Mouse (Mus musculus): ENCODE results near the gene Trp53tg5. TPM values are rescaled to one million over a fixed set of nuclear protein-coding genes. Genes with fewer than 3 reads are reported as not detected.

Trp53tg5 gene
- total and polyA plus RNA-seq, 2 experiments from 2014 or later = not detected

DNA sequence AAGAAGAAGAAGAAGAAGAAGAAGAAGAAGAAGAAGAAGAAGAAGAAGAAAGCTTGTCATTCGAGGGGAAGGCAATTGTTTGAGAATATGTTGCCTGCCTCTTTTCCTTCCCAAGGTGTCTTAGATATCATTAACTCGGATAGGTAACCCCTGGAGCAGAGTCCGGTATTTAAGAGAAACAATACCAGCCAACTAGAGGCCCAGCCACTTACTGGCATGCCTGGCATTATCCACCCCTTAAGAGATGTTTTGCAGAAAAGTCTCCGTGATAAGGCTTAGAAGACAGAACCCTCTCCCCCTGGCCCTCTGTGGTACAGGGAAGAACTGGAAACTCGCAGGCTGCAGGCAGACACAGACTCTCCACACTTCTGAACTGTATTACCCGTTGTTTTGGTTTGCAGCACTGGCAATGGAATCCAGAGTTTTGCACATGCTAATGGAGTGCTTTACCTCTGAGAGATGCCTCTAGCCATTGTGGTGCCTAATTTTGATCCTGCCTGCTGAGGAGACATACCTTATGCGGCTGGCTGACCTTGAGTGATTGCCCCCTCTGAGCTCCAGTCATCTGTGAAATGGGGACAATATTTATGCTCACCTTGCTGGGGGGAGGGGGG lies 19.5 kb downstream of the Trp53tg5 start:
- DNase-seq (ENCODE audit: low spot score) (no peak), ATAC-seq (no peak)
- no peaks in the 10 kb centered on the region for H3K27me3 ChIP-seq (ENCODE audit: insufficient read depth, low read length)
- H3K27ac ChIP-seq = no peak overlapping the region
- no peaks in the 10 kb centered on the region for H3K9me3 ChIP-seq (ENCODE audit: low read length)
- no peaks in the 10 kb centered on the region; the same call in 1 of the 2 replicates for H3K4me1 ChIP-seq (ENCODE audit: insufficient read depth, low read length)
- no peak for TF ChIP-seq CTCF (IDR thresholded peaks at IDR 0.05; ENCODE audit: low read depth)
- H3K9ac ChIP-seq (replicated peaks; ENCODE audit: low read length) = no peak overlapping the region
- no peak overlapping the region for H3K4me2 ChIP-seq (ENCODE audit: low read depth, low read length)
- WGBS = 67% methylated on average over 7 of the region's 7 CpGs
- H3K4me3 ChIP-seq (ENCODE audit: low read length) = no peak overlapping the region
- H3K36me3 ChIP-seq (ENCODE audit: insufficient read depth, low read length) = no peaks in the 10 kb centered on the region

DNA sequence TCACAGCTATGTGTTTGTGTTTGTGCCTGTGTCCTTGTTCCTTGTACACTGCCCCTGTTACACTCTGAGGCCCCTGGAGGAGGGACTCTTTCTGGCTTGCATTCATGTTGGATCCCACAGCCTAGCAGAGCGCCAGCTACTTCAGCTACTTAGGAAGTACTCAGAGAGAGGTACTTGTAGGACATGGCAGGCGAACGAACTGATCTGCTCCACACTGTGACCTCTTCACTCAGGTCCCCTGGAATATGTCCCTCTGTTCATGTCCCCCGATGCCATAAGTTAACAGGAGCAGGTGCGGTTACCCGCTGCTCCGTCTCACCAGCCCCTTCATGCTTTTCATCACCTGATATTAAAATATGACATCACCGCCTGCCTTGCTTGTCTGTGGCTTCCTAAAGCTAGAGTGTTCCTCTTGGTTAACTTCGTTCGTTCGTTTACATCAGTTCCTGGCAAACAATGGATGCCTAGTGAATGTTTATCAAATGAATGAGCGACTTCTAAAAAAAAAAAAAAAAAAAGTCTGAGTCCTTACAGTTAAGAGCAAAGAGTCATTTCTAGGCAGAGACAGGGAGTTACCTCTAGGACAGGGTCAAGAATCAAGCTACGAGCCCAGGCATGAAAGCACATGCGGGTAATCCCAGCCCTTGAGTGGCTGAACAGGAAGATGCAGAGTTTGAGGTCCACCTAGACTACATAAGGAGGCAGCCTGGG lies 20.3 kb downstream of the Trp53tg5 start:
- no peak overlapping the region for H3K4me3 ChIP-seq (ENCODE audit: low read length)
- H3K9me3 ChIP-seq (ENCODE audit: low read length) = no peaks in the 10 kb centered on the region
- ATAC-seq (no peak), DNase-seq (ENCODE audit: low spot score) (no peak)
- no peak overlapping the region for H3K4me2 ChIP-seq (ENCODE audit: low read depth, low read length)
- 79% methylated on average over 14 of the region's 14 CpGs for WGBS
- no peak overlapping the region for H3K27ac ChIP-seq
- H3K36me3 ChIP-seq (ENCODE audit: insufficient read depth, low read length) = no peaks in the 10 kb centered on the region
- TF ChIP-seq CTCF (IDR thresholded peaks at IDR 0.05; ENCODE audit: low read depth) = no peak
- no peaks in the 10 kb centered on the region for H3K27me3 ChIP-seq (ENCODE audit: insufficient read depth, low read length)
- no peaks in the 10 kb centered on the region; the same call in 1 of the 2 replicates for H3K4me1 ChIP-seq (ENCODE audit: insufficient read depth, low read length)
- H3K9ac ChIP-seq (replicated peaks; ENCODE audit: low read length) = no peak overlapping the region

DNA sequence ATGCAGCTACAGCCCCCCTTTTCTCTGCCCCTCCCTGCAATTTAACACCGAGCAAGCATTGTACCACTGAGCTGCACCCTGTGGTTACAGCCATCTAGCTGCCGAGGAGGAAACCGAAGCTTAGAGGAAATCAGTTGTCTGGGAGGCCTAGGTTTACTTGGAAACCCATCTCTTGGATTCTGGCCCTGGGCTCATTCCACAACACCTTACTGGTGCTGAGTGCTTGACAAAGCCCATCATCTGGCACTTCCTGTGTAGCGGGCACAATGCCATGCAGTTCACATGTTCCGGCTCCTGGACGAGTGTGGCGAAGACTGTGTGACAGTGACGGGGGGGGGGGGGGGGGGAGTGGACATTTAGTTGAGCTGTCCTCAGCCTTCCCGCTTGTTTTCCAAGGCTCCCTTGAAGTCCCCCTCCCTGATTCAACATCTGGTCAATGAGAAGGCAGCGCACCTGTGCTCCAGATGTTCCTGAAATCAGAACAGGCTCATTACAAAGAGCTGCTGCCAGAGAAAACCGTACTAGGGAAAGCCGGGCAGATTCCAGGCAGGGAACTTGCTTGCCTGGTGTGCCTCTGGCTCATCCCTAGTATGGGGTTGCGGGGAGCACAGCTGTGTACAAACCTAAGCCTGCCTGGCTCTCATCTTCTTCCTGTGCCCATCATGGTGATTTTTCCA lies 21.4 kb downstream of the Trp53tg5 start:
- 42% methylated on average over 13 of the region's 13 CpGs for whole genome bisulfite sequencing
- no peak for TF ChIP-seq CTCF (IDR thresholded peaks at IDR 0.05; ENCODE audit: low read depth)
- ATAC-seq = no peak

DNA sequence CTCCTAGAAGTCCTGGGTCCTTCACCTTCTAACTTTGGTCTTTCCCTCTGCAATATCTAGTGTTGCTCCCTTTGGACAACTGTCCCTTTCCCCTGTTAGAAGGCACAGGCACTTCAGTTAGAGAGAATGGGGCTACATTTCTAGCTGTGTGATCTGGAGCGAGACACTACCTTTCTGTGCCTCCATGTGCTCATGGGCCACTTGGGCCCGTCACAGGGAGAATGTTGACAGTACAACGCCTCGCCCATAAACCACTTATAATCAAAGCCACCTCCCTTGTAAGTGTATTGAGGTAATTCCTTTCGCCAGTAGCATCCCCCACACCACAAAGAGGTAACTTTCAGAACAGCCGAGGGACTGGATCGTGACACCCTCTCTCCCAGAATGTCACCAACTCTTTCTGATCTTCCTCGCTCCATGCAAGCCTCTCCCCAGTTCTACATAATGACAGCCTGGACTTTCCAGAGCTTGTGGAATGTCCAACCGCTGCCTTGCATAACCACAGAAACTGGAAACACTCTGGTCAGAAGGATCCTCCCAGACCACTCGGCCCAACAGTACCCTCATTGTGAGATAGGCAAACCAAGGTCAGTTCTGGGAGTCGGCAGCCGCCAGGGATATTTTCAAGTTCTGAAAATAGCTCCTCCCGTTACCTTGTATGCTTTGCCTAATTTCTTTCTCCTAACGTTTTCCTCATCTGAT lies 24.0 kb downstream of the Trp53tg5 start:
- H3K27me3 ChIP-seq (ENCODE audit: insufficient read depth, low read length) = no peaks in the 10 kb centered on the region
- whole genome bisulfite sequencing = 92% methylated on average over 14 of the region's 14 CpGs
- H3K4me3 ChIP-seq (ENCODE audit: low read length) = no peak overlapping the region
- H3K4me1 ChIP-seq (ENCODE audit: insufficient read depth, low read length) = no peaks in the 10 kb centered on the region
- ATAC-seq (no peak), DNase-seq (ENCODE audit: low spot score) (no peak)
- no peak for TF ChIP-seq CTCF (IDR thresholded peaks at IDR 0.05; ENCODE audit: low read depth)
- no peaks in the 10 kb centered on the region for H3K9me3 ChIP-seq (ENCODE audit: low read length)
- no peaks in the 10 kb centered on the region for H3K36me3 ChIP-seq (ENCODE audit: insufficient read depth, low read length)
- no peak overlapping the region for H3K9ac ChIP-seq (replicated peaks; ENCODE audit: low read length)
- no peak overlapping the region for H3K27ac ChIP-seq
- H3K4me2 ChIP-seq (ENCODE audit: low read depth, low read length) = no peak overlapping the region

More for the DNA sequence above, 21.4 kb downstream of the Trp53tg5 start:
- no peak overlapping the region for H3K27ac ChIP-seq
- H3K9ac ChIP-seq (replicated peaks; ENCODE audit: low read length) = no peak overlapping the region
- no peak overlapping the region for H3K4me3 ChIP-seq (ENCODE audit: low read length)
- H3K4me2 ChIP-seq (ENCODE audit: low read depth, low read length) = no peak overlapping the region
- H3K36me3 ChIP-seq (ENCODE audit: insufficient read depth, low read length) = no peaks in the 10 kb centered on the region
- no peaks in the 10 kb centered on the region for H3K9me3 ChIP-seq (ENCODE audit: low read length)
- no peaks in the 10 kb centered on the region; the same call in 1 of the 2 replicates for H3K4me1 ChIP-seq (ENCODE audit: insufficient read depth, low read length)
- no peaks in the 10 kb centered on the region for H3K27me3 ChIP-seq (ENCODE audit: insufficient read depth, low read length)
- DNase-seq (ENCODE audit: low spot score) = no peak

DNA sequence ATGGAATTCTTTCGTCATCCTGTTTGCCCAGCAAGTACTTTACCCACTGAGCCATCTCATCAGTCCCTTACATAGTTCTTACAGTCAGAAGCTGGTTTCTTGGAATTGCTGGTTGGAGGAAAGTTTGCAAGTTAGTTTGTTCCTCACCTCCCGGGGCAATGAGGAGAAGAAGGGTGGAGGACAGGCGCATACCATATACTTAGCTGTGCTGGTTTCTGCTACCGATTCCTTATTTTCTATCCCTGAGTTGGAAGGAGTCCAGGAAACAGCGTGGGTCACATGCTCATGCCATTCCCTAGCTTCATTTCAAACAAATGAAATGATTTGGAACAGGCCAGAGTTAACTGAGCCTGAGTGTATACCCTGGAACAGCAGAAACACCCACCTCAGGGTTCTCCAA lies 24.6 kb downstream of the Trp53tg5 start:
- H3K4me2 ChIP-seq (ENCODE audit: low read depth, low read length) = no peak overlapping the region
- no peaks in the 10 kb centered on the region for H3K4me1 ChIP-seq (ENCODE audit: insufficient read depth, low read length)
- H3K9ac ChIP-seq (replicated peaks; ENCODE audit: low read length) = no peak overlapping the region
- 78% methylated on average over 5 of the region's 5 CpGs for WGBS
- DNase-seq (ENCODE audit: low spot score) (no peak), ATAC-seq (no peak)
- no peak overlapping the region for H3K27ac ChIP-seq
- no peak overlapping the region for H3K4me3 ChIP-seq (ENCODE audit: low read length)
- H3K9me3 ChIP-seq (ENCODE audit: low read length) = no peaks in the 10 kb centered on the region
- no peaks in the 10 kb centered on the region for H3K27me3 ChIP-seq (ENCODE audit: insufficient read depth, low read length)
- no peak for TF ChIP-seq CTCF (IDR thresholded peaks at IDR 0.05; ENCODE audit: low read depth)
- no peaks in the 10 kb centered on the region for H3K36me3 ChIP-seq (ENCODE audit: insufficient read depth, low read length)

DNA sequence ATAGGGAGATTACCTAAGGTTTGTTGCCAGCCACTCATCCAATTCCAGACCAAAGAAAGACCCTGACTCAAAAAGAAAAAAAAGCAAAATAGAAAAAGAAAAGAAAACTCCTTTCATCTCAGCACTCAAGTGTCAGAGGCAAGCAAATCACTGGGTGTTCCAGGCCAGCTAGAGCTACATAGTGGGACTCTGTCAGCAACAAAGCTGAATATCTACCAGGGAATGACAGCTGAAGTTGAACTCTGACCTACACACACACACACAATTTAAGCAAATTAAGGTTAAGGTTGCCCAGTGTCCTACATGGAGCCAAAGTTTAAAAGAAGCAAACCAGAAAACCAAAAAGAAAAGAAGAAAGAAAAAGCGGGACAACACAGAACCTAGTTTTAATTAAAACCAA lies 25.4 kb downstream of the Trp53tg5 start:
- peaks cover 5% of the 10 kb centered on the region for H3K4me1 ChIP-seq (ENCODE audit: insufficient read depth, low read length)
- no peaks in the 10 kb centered on the region for H3K27me3 ChIP-seq (ENCODE audit: insufficient read depth, low read length)
- no peak overlapping the region for H3K4me2 ChIP-seq (ENCODE audit: low read depth, low read length)
- no peaks in the 10 kb centered on the region for H3K36me3 ChIP-seq (ENCODE audit: insufficient read depth, low read length)
- no peaks in the 10 kb centered on the region for H3K9me3 ChIP-seq (ENCODE audit: low read length)
- 95% methylated on average over 1 of the region's 1 CpGs for WGBS
- DNase-seq (ENCODE audit: low spot score) (no peak), ATAC-seq (no peak)
- H3K27ac ChIP-seq = no peak overlapping the region
- no peak for TF ChIP-seq CTCF (IDR thresholded peaks at IDR 0.05; ENCODE audit: low read depth)
- no peak overlapping the region for H3K4me3 ChIP-seq (ENCODE audit: low read length)
- H3K9ac ChIP-seq (replicated peaks; ENCODE audit: low read length) = no peak overlapping the region

All from hindbrain, postnatal 0 days (tissue).